Mouse (Mus musculus): ENCODE data around the gene Nyap1.

DNA sequence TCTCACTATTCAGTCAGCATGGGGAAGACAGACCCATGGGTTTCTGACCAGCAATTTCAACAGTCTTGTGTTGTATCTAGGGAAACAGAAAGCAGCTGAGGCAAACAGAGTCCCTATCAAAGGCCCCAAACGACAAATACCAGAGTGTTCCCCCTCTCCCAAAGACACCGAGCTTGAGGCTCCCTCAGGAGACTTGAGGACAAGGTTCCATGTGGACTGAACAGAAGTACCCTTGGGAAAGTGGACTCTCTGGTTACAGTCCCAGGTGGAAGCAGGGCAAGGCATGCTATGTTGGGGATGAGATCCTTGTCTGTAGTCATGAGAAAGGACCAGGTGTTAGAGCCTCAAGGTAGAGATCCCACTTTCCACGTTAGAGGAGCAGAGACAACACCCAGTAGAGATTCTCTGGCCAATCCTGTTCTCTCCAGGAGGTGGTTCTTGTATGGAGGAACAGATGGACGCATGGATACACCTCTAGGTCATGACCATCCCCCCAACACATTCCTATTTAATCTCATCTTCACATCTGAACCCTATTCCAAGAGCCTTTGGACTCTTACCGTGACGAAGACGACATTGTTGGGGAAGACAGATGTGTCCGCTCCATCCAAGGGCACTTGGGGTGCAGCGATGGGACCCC lies 42.6 kb upstream of the Nyap1 start:
- TF ChIP-seq CTCF (conservative IDR thresholded peaks at IDR 0.05; ENCODE audit: insufficient read depth, insufficient read length, low read depth, low read length) (no peak), POLR2A (IDR thresholded peaks at IDR 0.05; ENCODE audit: low read depth, low read length) (no peak)

All from kidney, adult 2 months (tissue).